Mouse (Mus musculus) embryonic facial prominence, embryonic 15.5 days (tissue): ENCODE measurements around the gene Gm21698. TPM values are rescaled to one million over a fixed set of nuclear protein-coding genes. Genes with fewer than 3 reads are reported as not detected.

Source experiments
- polyA plus RNA-seq: library from polyadenylated mRNA; unstranded; fragments of >200 nt; fragmentation: Nextera tagmentation; extraction: Ambion mirVana; gene quantifications from 2 replicates; pipeline ENCODE4 v1.2.1, GENCODE M21; 2015

Gm21698 gene
- polyA plus RNA-seq, 1 experiment from 2014 or later, result 0.25 TPM

Other genes starting within 250 kb of the Gm21698 start
- 5.2 and 7.0 TPM in 2 replicates for gene Actr3b, start 228.7 kb downstream of the Gm21698 start, polyA plus RNA-seq
- 0.16 and 0.23 TPM in 2 replicates for gene Gm21663, start 46.3 kb downstream of the Gm21698 start, polyA plus RNA-seq
- 0.09 and 0.20 TPM in 2 replicates for gene Gm21671, start 34.2 kb downstream of the Gm21698 start, polyA plus RNA-seq
- gene Gm21680, start 16.0 kb downstream of the Gm21698 start, polyA plus RNA-seq, result 0.17 and 0.20 TPM in 2 replicates
- gene Gm1979, start 16.1 kb upstream of the Gm21698 start, polyA plus RNA-seq, result 0.21 and 0.26 TPM in 2 replicates
- gene Gm5862, start 34.3 kb upstream of the Gm21698 start, polyA plus RNA-seq, result 0.08 and 0.09 TPM in 2 replicates
- gene Speer4a, start 50.9 kb upstream of the Gm21698 start, polyA plus RNA-seq, result 0.08 and 0.09 TPM in 2 replicates
- gene Gm7347, start 69.9 kb upstream of the Gm21698 start, polyA plus RNA-seq, result 0.08 and 0.09 TPM in 2 replicates
- gene Gm10471, start 100.6 kb upstream of the Gm21698 start, polyA plus RNA-seq, result 0.13 TPM in 1 of 2 replicates, not detected in the other
- not detected in 2 replicates for gene 5031410I06Rik, start 116.7 kb upstream of the Gm21698 start, polyA plus RNA-seq
- gene Gm10220, start 132.8 kb upstream of the Gm21698 start, polyA plus RNA-seq, result 0.11 and 0.16 TPM in 2 replicates